Mouse (Mus musculus): Measurements from ENCODE around the gene Tsc22d2. TPM values are rescaled to one million over a fixed set of nuclear protein-coding genes. Genes with fewer than 3 reads are reported as not detected.

Gene Tsc22d2
- polyA plus RNA-seq, 1 experiment from 2014 or later, result 12.6 TPM

- Histone ChIP-seq H3K9me3 (no peaks in the 10 kb centered on the region), H3K27ac (no peak overlapping the region), H3K4me3 (replicated peaks) (no peak overlapping the region), H3K27me3 (no peaks in the 10 kb centered on the region), H3K36me3 (no peaks in the 10 kb centered on the region), H3K4me1 (replicated peaks) (no peaks in the 10 kb centered on the region), H3K4me2 (no peak overlapping the region), H3K9ac (replicated peaks) (no peak overlapping the region)
- ATAC-seq (ENCODE audit: insufficient number of reproducible peaks, insufficient read depth, low FRiP score, low TSS enrichment, low read depth), result no peak
- WGBS, result 87% methylated on average over 4 of the region's 4 CpGs
Observed at GRCm38 (mm10) chr3:58493621-58494020, 79.1 kb downstream of the Tsc22d2 start.

- Histone ChIP-seq H3K27ac (no peak overlapping the region), H3K9me3 (no peaks in the 10 kb centered on the region), H3K4me1 (replicated peaks) (no peaks in the 10 kb centered on the region), H3K36me3 (no peaks in the 10 kb centered on the region), H3K4me3 (replicated peaks) (no peak overlapping the region), H3K27me3 (no peaks in the 10 kb centered on the region), H3K4me2 (no peak overlapping the region), H3K9ac (replicated peaks) (no peak overlapping the region)
- ATAC-seq (ENCODE audit: insufficient number of reproducible peaks, insufficient read depth, low FRiP score, low TSS enrichment, low read depth), result no peak
- 67% methylated on average over 2 of the region's 2 CpGs for WGBS
Observed at GRCm38 (mm10) chr3:58501961-58502360, 87.4 kb downstream of the Tsc22d2 start.

DNA sequence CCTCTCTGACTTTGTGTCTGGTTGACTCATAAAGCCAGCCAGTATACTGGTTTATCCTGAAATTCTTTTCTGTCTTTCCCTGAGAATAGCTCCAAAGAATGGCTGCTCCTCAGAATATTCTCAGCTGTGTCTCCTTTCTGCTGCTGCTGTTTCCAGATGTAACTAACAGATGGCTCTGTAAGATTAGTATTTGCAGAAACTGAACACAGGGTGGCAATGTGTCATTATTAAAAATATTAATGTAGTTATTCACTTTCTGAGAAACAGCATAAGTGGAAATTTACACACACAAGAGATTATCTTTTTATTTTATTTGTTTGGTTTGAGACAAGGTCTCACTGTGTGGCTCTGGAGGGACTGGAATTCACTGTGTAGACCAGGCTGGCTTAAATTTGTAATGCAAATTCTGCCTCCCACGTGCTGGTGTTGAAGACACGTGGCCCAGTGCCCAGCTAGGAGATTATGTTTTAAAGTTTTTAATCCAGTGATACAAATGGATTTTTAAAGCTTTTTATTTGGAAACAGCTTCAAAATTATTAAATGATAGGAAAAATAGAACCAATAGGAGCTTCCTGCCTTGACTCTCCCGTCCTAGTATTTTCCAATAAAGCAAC, 89.3 kb downstream of the Tsc22d2 start:
- H3K4me1 ChIP-seq (replicated peaks), result no peaks in the 10 kb centered on the region
- no peaks in the 10 kb centered on the region for H3K36me3 ChIP-seq
- no peak overlapping the region for H3K4me2 ChIP-seq
- WGBS, result 57% methylated on average over 3 of the region's 3 CpGs
- H3K4me3 ChIP-seq (replicated peaks), result no peak overlapping the region
- H3K27me3 ChIP-seq, result no peaks in the 10 kb centered on the region
- no peak overlapping the region for H3K27ac ChIP-seq
- H3K9me3 ChIP-seq, result no peaks in the 10 kb centered on the region
- H3K9ac ChIP-seq (replicated peaks), result no peak overlapping the region
- no peak for ATAC-seq (ENCODE audit: insufficient number of reproducible peaks, insufficient read depth, low FRiP score, low TSS enrichment, low read depth)

DNA sequence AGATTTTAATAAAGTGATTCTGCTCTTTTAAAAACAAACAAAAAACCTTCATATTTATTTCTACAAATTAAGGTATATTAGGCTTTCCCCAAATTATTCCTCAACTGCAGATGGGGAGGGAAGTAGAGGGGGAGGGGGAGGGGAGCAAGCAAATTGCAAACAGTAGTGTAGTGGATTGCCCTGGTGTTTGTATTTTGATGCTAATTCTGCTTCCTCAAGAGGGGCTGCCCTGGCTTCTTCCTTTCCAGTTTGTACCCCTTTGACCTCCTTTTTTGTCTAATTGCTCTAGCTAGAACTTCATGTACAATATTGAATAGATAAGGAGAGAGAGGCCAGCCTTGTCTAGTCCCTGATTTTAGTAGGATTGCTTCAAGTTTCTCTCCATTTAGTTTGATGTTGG, 90.2 kb downstream of the Tsc22d2 start:
- ATAC-seq (ENCODE audit: insufficient number of reproducible peaks, insufficient read depth, low FRiP score, low TSS enrichment, low read depth), result no peak

DNA sequence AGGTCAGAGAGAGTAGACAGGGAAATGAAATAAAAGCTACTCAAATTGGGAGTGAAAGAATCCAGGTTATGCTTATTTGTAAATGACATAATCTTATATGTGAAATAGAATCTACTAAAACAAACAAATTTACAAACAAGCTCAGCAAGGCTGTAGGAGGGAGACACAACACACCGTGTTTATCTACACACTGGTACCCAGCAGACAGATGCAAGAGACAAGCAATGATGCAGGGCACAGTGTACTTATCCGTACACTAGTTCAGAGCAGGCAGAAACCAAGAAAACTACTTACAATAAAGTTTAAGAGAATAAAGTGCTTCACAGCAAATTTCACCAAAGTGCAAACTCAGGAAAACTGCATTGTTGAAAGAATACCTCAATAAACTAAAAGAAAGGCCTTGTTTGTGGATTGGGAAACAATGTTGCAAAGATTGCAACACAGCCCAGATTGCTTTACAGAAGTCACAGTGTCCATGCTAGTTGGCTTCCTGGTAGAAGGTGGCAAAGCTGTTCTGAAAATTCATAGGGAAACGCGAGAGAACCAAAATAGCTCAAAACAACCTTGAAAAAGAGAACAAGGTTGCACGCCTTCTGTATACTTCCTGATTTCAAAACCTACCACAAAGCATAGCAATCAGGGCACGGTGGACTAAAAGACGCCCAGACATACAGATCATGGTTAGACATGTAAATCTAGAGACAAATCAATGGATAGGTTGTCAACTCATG, 93.7 kb downstream of the Tsc22d2 start:
- 91% methylated on average over 7 of the region's 7 CpGs for WGBS
- Histone ChIP-seq H3K9me3 (no peaks in the 10 kb centered on the region), H3K36me3 (no peaks in the 10 kb centered on the region), H3K4me3 (replicated peaks) (no peak overlapping the region), H3K27ac (no peak overlapping the region), H3K27me3 (no peaks in the 10 kb centered on the region), H3K4me1 (replicated peaks) (no peaks in the 10 kb centered on the region), H3K4me2 (no peak overlapping the region), H3K9ac (replicated peaks) (no peak overlapping the region)
- ATAC-seq (ENCODE audit: insufficient number of reproducible peaks, insufficient read depth, low FRiP score, low TSS enrichment, low read depth), result no peak

More for the DNA sequence above, 90.2 kb downstream of the Tsc22d2 start:
- H3K36me3 ChIP-seq, result no peaks in the 10 kb centered on the region
- no peaks in the 10 kb centered on the region for H3K9me3 ChIP-seq
- no peak overlapping the region for H3K9ac ChIP-seq (replicated peaks)
- no peak overlapping the region for H3K27ac ChIP-seq
- H3K4me1 ChIP-seq (replicated peaks), result no peaks in the 10 kb centered on the region
- no peak overlapping the region for H3K4me2 ChIP-seq
- H3K4me3 ChIP-seq (replicated peaks), result no peak overlapping the region
- no peaks in the 10 kb centered on the region for H3K27me3 ChIP-seq

DNA sequence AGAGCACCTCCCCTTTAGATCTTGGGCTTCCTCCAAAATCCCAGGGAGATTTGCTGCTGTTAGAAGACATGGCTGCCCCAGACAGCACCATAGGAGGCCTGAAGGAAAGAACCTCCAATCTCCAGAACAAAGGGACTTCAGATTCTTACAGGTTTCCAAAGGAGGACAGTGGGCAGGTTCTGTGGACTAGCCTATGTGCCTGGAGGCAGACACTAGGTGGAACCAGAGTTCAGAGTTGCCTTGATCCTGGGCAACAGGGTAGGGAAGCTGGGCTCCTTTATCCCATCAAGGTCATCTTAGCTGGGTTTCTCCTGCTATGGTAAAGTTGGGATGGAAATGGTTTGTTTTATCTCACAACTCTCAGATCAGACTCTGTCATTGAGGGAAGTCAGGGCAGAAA, 97.1 kb downstream of the Tsc22d2 start:
- Histone ChIP-seq H3K9me3 (no peaks in the 10 kb centered on the region), H3K36me3 (no peaks in the 10 kb centered on the region), H3K9ac (replicated peaks) (no peak overlapping the region), H3K27ac (no peak overlapping the region), H3K4me1 (replicated peaks) (no peaks in the 10 kb centered on the region), H3K4me2 (no peak overlapping the region), H3K27me3 (no peaks in the 10 kb centered on the region), H3K4me3 (replicated peaks) (no peak overlapping the region)
- ATAC-seq (ENCODE audit: insufficient number of reproducible peaks, insufficient read depth, low FRiP score, low TSS enrichment, low read depth), result no peak

DNA sequence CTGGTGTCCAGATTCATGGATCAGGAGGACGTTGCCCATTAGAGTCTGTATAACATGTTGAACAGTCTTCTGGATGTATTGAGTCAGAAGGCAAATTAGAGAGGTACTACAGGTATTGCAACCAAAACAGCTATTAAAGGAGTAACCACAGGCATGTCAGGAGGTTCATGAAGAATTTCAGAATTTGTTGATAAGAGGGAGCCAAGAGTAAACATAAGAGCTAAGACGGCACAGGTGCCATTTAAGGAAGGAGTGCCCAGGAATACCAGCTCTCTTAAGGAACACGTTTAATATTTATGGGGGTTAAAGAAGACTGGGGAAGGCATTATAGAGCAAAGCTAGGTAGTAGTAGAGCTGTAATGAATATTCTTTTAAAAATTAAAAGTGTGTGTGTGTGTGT, 98.2 kb downstream of the Tsc22d2 start:
- no peaks in the 10 kb centered on the region for H3K9me3 ChIP-seq
- H3K27ac ChIP-seq, result no peak overlapping the region
- H3K27me3 ChIP-seq, result no peaks in the 10 kb centered on the region
- no peaks in the 10 kb centered on the region for H3K36me3 ChIP-seq
- ATAC-seq (ENCODE audit: insufficient number of reproducible peaks, insufficient read depth, low FRiP score, low TSS enrichment, low read depth), result no peak
- 81% methylated on average over 3 of the region's 3 CpGs for WGBS
- no peak overlapping the region for H3K9ac ChIP-seq (replicated peaks)
- no peak overlapping the region for H3K4me3 ChIP-seq (replicated peaks)
- H3K4me2 ChIP-seq, result no peak overlapping the region
- no peaks in the 10 kb centered on the region for H3K4me1 ChIP-seq (replicated peaks)

DNA sequence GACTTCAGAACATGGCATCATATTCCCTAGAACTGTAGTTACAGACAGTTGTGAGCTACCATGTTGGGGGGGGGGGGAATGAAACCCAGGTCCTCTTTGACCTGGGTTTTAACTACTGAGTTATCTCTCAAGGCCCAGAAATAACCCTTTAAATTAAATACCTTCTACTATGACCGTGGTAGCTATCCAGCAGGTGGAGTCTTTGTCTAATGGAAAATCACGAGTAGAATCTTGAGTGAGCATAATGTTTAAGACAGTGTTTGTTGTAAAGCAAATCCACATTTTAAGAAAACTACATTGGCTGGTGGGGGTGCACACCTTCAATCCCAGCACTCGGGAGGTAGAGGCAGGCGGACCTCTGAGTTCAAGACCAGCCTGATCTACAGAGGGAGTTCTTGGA, 99.0 kb downstream of the Tsc22d2 start:
- Histone ChIP-seq H3K4me2 (no peak overlapping the region), H3K9ac (replicated peaks) (no peak overlapping the region), H3K4me1 (replicated peaks) (no peaks in the 10 kb centered on the region), H3K36me3 (no peaks in the 10 kb centered on the region), H3K27me3 (no peaks in the 10 kb centered on the region), H3K4me3 (replicated peaks) (no peak overlapping the region), H3K9me3 (no peaks in the 10 kb centered on the region), H3K27ac (no peak overlapping the region)
- WGBS, result 79% methylated on average over 4 of the region's 4 CpGs
- no peak for ATAC-seq (ENCODE audit: insufficient number of reproducible peaks, insufficient read depth, low FRiP score, low TSS enrichment, low read depth)

DNA sequence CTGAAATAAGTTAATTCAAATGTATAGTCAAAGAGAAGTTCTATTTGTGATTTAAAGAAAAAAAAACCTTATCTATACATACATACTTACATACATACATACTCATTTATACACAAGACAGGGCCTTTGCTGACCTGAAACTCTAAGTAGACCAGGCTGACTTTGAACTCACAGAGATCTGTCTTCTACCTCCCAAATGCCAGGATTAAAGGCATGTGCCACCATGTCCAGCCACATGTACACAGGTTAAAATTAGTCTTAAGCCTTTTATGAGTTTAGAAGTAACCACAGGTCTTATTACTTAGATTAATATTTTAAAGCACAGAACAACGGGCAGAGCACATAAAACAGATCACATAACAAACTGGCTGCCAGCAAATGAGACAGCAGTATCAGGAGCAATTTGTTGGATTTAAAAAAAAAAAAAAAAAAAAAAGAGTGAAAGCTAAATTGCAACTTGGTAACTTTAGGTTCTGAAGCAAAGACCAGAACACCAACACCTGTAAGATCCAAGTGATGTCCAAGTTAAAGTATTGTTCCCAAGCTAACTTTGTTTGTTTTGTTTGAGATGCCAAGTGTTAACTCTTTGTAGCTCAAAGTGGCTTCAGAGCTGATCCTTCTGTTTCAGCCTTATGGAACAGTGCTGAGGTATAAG, 101.6 kb downstream of the Tsc22d2 start:
- H3K4me2 ChIP-seq, result no peak overlapping the region
- WGBS, result 31% methylated on average over 1 of the region's 1 CpGs
- H3K36me3 ChIP-seq, result peaks cover 6% of the 10 kb centered on the region
- no peaks in the 10 kb centered on the region for H3K4me1 ChIP-seq (replicated peaks)
- no peaks in the 10 kb centered on the region for H3K9me3 ChIP-seq
- no peaks in the 10 kb centered on the region for H3K27me3 ChIP-seq
- H3K27ac ChIP-seq, result no peak overlapping the region
- no peak overlapping the region for H3K4me3 ChIP-seq (replicated peaks)
- H3K9ac ChIP-seq (replicated peaks), result no peak overlapping the region
- no peak for ATAC-seq (ENCODE audit: insufficient number of reproducible peaks, insufficient read depth, low FRiP score, low TSS enrichment, low read depth)

Measured in limb, embryonic 12.5 days (tissue).